Mouse (Mus musculus): ENCODE measurements around the gene Zfp12. TPM values are rescaled to one million over a fixed set of nuclear protein-coding genes. Genes with fewer than 3 reads are reported as not detected.

The Zfp12 gene
- polyA plus RNA-seq, 1 experiment from 2014 or later = 5.5 TPM

- Histone ChIP-seq H3K4me2 (no peak overlapping the region), H3K27me3 (replicated peaks) (peaks cover 100% of the 10 kb centered on the region), H3K9me3 (replicated peaks) (no peaks in the 10 kb centered on the region; the same call in 1 of the 2 replicates), H3K36me3 (no peaks in the 10 kb centered on the region), H3K27ac (no peak overlapping the region), H3K9ac (no peak overlapping the region), H3K4me1 (peaks cover 12% of the 10 kb centered on the region; the same call in 1 of the 2 replicates), H3K4me3 (no peak overlapping the region)
- ATAC-seq = no peak
- WGBS (ENCODE audit: insufficient replicate concordance) = 60% methylated on average over 9 of the region's 9 CpGs
Measured at GRCm38 (mm10) chr5:143289299-143289698, 54.3 kb downstream of the Zfp12 start.

- H3K27ac ChIP-seq = no peak overlapping the region
- no peak for ATAC-seq
- H3K4me2 ChIP-seq = peak overlapping the region; percentile 63
- H3K9me3 ChIP-seq (replicated peaks) = no peaks in the 10 kb centered on the region; the same call in 1 of the 2 replicates
- H3K27me3 ChIP-seq (replicated peaks) = peaks cover 70% of the 10 kb centered on the region
- WGBS (ENCODE audit: insufficient replicate concordance) = 4% methylated on average over 18 of the region's 19 CpGs
- H3K4me3 ChIP-seq = peak overlapping the region; percentile 33
- no peaks in the 10 kb centered on the region for H3K36me3 ChIP-seq
- no peak overlapping the region for H3K9ac ChIP-seq
- H3K4me1 ChIP-seq = peaks cover 8% of the 10 kb centered on the region; the same call in 1 of the 2 replicates
Measured at GRCm38 (mm10) chr5:143292879-143293278, 57.9 kb downstream of the Zfp12 start.

- H3K4me3 ChIP-seq = peak within 1 kb of the TSS; percentile 33
- H3K27ac ChIP-seq = no peak within 1 kb of the TSS
- H3K9ac ChIP-seq = no peak within 1 kb of the TSS
- peak within 1 kb of the TSS; percentile 63 for H3K4me2 ChIP-seq
- peaks cover 7% of the 10 kb centered on the region; the same call in 1 of the 2 replicates for H3K4me1 ChIP-seq
- H3K36me3 ChIP-seq = 0 out of 2 replicates have a peak, but pooled peaks cover 5% of the 10 kb centered on the region
- no peak for ATAC-seq
- H3K9me3 ChIP-seq (replicated peaks) = no peaks in the 10 kb centered on the region; the same call in 1 of the 2 replicates
- H3K27me3 ChIP-seq (replicated peaks) = peaks cover 65% of the 10 kb centered on the region
- 7% methylated on average over 25 of the region's 38 CpGs for WGBS (ENCODE audit: insufficient replicate concordance)
Measured at GRCm38 (mm10) chr5:143293404-143293803, 58.4 kb downstream of the Zfp12 start, which contains the start of gene Zfp853. Gene Zfp853, minus strand, starts transcription at chr5:143293623.

GRCm38 (mm10) chr5:143294862-143295261 is 59.9 kb downstream of the Zfp12 start:
- peaks cover 50% of the 10 kb centered on the region for H3K27me3 ChIP-seq (replicated peaks)
- no peak overlapping the region for H3K4me2 ChIP-seq
- no peak overlapping the region for H3K9ac ChIP-seq
- peaks cover 7% of the 10 kb centered on the region; the same call in 1 of the 2 replicates for H3K4me1 ChIP-seq
- no peaks in the 10 kb centered on the region for H3K9me3 ChIP-seq (replicated peaks)
- H3K27ac ChIP-seq = no peak overlapping the region
- peaks cover 18% of the 10 kb centered on the region for H3K36me3 ChIP-seq
- ATAC-seq = no peak
- WGBS (ENCODE audit: insufficient replicate concordance) = 78% methylated on average over 3 of the region's 3 CpGs
- no peak overlapping the region for H3K4me3 ChIP-seq

- 89% methylated on average over 2 of the region's 2 CpGs for WGBS (ENCODE audit: insufficient replicate concordance)
- no peak for ATAC-seq
Measured at GRCm38 (mm10) chr5:143295330-143295729, 60.4 kb downstream of the Zfp12 start.

GRCm38 (mm10) chr5:143297986-143298385 is 63.0 kb downstream of the Zfp12 start:
- Histone ChIP-seq H3K36me3 (peaks cover 49% of the 10 kb centered on the region), H3K4me1 (peaks cover 5% of the 10 kb centered on the region; the same call in 1 of the 2 replicates), H3K27ac (no peak overlapping the region), H3K9ac (no peak overlapping the region), H3K27me3 (replicated peaks) (peaks cover 19% of the 10 kb centered on the region), H3K9me3 (replicated peaks) (no peaks in the 10 kb centered on the region), H3K4me3 (no peak overlapping the region), H3K4me2 (no peak overlapping the region)
- WGBS (ENCODE audit: insufficient replicate concordance) = 86% methylated on average over 9 of the region's 9 CpGs
- ATAC-seq = no peak

More at GRCm38 (mm10) chr5:143295330-143295729, 60.4 kb downstream of the Zfp12 start:
- peaks cover 23% of the 10 kb centered on the region for H3K36me3 ChIP-seq
- H3K9me3 ChIP-seq (replicated peaks) = no peaks in the 10 kb centered on the region
- H3K4me3 ChIP-seq = no peak overlapping the region
- no peak overlapping the region for H3K27ac ChIP-seq
- peaks cover 7% of the 10 kb centered on the region; the same call in 1 of the 2 replicates for H3K4me1 ChIP-seq
- H3K4me2 ChIP-seq = no peak overlapping the region
- H3K9ac ChIP-seq = no peak overlapping the region
- peaks cover 45% of the 10 kb centered on the region for H3K27me3 ChIP-seq (replicated peaks)

GRCm38 (mm10) chr5:143298391-143298790 is 63.4 kb downstream of the Zfp12 start:
- Histone ChIP-seq H3K9ac (no peak overlapping the region), H3K4me3 (no peak overlapping the region), H3K4me2 (no peak overlapping the region), H3K9me3 (replicated peaks) (no peaks in the 10 kb centered on the region), H3K4me1 (peaks cover 1% of the 10 kb centered on the region; the same call in 1 of the 2 replicates), H3K27ac (no peak overlapping the region), H3K36me3 (peaks cover 53% of the 10 kb centered on the region), H3K27me3 (replicated peaks) (peaks cover 15% of the 10 kb centered on the region)
- 82% methylated on average over 7 of the region's 7 CpGs for WGBS (ENCODE audit: insufficient replicate concordance)
- no peak for ATAC-seq

Other genes with a start within 250 kb of the Zfp12 start
- gene Rnf216, start 122.2 kb upstream of the Zfp12 start, polyA plus RNA-seq (2016; fragmentation: Nextera tagmentation; extraction: Ambion mirVana) = 28.5 and 30.1 TPM in 2 replicates
- gene Olfr718-ps1, start 87.6 kb upstream of the Zfp12 start, polyA plus RNA-seq (2016; fragmentation: Nextera tagmentation; extraction: Ambion mirVana) = not detected in 2 replicates
- gene Rbak, start 54.4 kb upstream of the Zfp12 start, polyA plus RNA-seq (2016; fragmentation: Nextera tagmentation; extraction: Ambion mirVana) = 3.5 and 3.7 TPM in 2 replicates
- not detected in 2 replicates for gene Spdye4b, start 54.1 kb upstream of the Zfp12 start, polyA plus RNA-seq (2016; fragmentation: Nextera tagmentation; extraction: Ambion mirVana)
- not detected in 2 replicates for gene Spdye4a, start 8.3 kb upstream of the Zfp12 start, polyA plus RNA-seq (2016; fragmentation: Nextera tagmentation; extraction: Ambion mirVana)
- gene Zfp316, start 34.9 kb downstream of the Zfp12 start, polyA plus RNA-seq (2016; fragmentation: Nextera tagmentation; extraction: Ambion mirVana) = 0.78 and 1.0 TPM in 2 replicates
- not detected in 2 replicates for gene Zfp853, start 58.5 kb downstream of the Zfp12 start, polyA plus RNA-seq (2016; fragmentation: Nextera tagmentation; extraction: Ambion mirVana)
- gene E130309D02Rik, start 80.2 kb downstream of the Zfp12 start, polyA plus RNA-seq (2016; fragmentation: Nextera tagmentation; extraction: Ambion mirVana) = 43.6 and 44.8 TPM in 2 replicates
- 41.9 and 42.9 TPM in 2 replicates for gene Zdhhc4, start 94.1 kb downstream of the Zfp12 start, polyA plus RNA-seq (2016; fragmentation: Nextera tagmentation; extraction: Ambion mirVana)
- 0.04 TPM in 1 of 2 replicates, not detected in the other for gene Grid2ip, start 122.2 kb downstream of the Zfp12 start, polyA plus RNA-seq (2016; fragmentation: Nextera tagmentation; extraction: Ambion mirVana)
- 171 and 174 TPM in 2 replicates for gene Kdelr2, start 168.7 kb downstream of the Zfp12 start, polyA plus RNA-seq (2016; fragmentation: Nextera tagmentation; extraction: Ambion mirVana)
- gene Daglb, start 229.4 kb downstream of the Zfp12 start, polyA plus RNA-seq (2016; fragmentation: Nextera tagmentation; extraction: Ambion mirVana) = 11.8 and 12.6 TPM in 2 replicates